Mouse (Mus musculus) T-helper 1 cell (primary cell): ENCODE results near the gene Hist1h2ba.

Experiments
- in situ Hi-C: fragments of 300-600 bp; cut with MboI, MseI; formaldehyde crosslinking; loops from one replicate; pipeline ENCODE4 v1.15.1; 2025; ENCODE audit warnings: high pct_unique_total_duplicates

The Hist1h2ba gene

GRCm38 (mm10) chr13:23906906-23907305, 27.1 kb downstream of the Hist1h2ba start:
- in situ Hi-C loops: no loop called here

- in situ Hi-C loops: no loop called here
Measured at GRCm38 (mm10) chr13:23898242-23898641, 35.7 kb downstream of the Hist1h2ba start.

GRCm38 (mm10) chr13:23893269-23893593, 40.7 kb downstream of the Hist1h2ba start:
- in situ Hi-C loops: no loop called here

- in situ Hi-C loops: no loop called here
Measured at GRCm38 (mm10) chr13:23892592-23893268, 41.2 kb downstream of the Hist1h2ba start.

- in situ Hi-C loops: no loop called here
Measured at GRCm38 (mm10) chr13:23889011-23889605, 44.8 kb downstream of the Hist1h2ba start.

GRCm38 (mm10) chr13:23887026-23887725, 46.8 kb downstream of the Hist1h2ba start:
- in situ Hi-C loops: no loop called here

GRCm38 (mm10) chr13:23885540-23885939, 48.4 kb downstream of the Hist1h2ba start:
- in situ Hi-C loops: no loop called here
